Mouse (Mus musculus): ENCODE results near the gene Pnpo. TPM values are rescaled to one million over a fixed set of nuclear protein-coding genes. Genes with fewer than 3 reads are reported as not detected.

Gene Pnpo
- polyA plus RNA-seq, 1 experiment from 2014 or later = 32.0 TPM

- 92% methylated on average over 12 of the region's 12 CpGs for WGBS
- Histone ChIP-seq H3K36me3 (replicated peaks) (peaks cover 81% of the 10 kb centered on the region), H3K27ac (replicated peaks) (peak overlapping the region; percentile 78)
Observed at GRCm38 (mm10) chr11:96908594-96908993, 35.2 kb downstream of the Pnpo start.

GRCm38 (mm10) chr11:96906431-96907161 lies 37.2 kb downstream of the Pnpo start:
- no peaks in the 10 kb centered on the region for H3K9me3 ChIP-seq
- no peak for DNase-seq (ENCODE audit: low spot score)
- no peaks in the 10 kb centered on the region for H3K27me3 ChIP-seq (replicated peaks; ENCODE audit: low read depth, poor library complexity, severe bottlenecking)
- peak overlapping the region; percentile 78 for H3K27ac ChIP-seq (replicated peaks)
- no peak overlapping the region for H3K4me3 ChIP-seq
- peaks cover 85% of the 10 kb centered on the region for H3K4me1 ChIP-seq
- peaks cover 61% of the 10 kb centered on the region for H3K36me3 ChIP-seq (replicated peaks)
- 71% methylated on average over 15 of the region's 15 CpGs for WGBS

More at GRCm38 (mm10) chr11:96908594-96908993, 35.2 kb downstream of the Pnpo start:
- no peak overlapping the region for H3K4me3 ChIP-seq
- DNase-seq (ENCODE audit: low spot score) = no peak
- H3K27me3 ChIP-seq (replicated peaks; ENCODE audit: low read depth, poor library complexity, severe bottlenecking) = no peaks in the 10 kb centered on the region
- H3K4me1 ChIP-seq = peaks cover 65% of the 10 kb centered on the region
- no peaks in the 10 kb centered on the region for H3K9me3 ChIP-seq

GRCm38 (mm10) chr11:96902639-96903635 lies 40.8 kb downstream of the Pnpo start:
- H3K4me1 ChIP-seq = peaks cover 91% of the 10 kb centered on the region
- H3K9me3 ChIP-seq = no peaks in the 10 kb centered on the region
- H3K27me3 ChIP-seq (replicated peaks; ENCODE audit: low read depth, poor library complexity, severe bottlenecking) = no peaks in the 10 kb centered on the region
- H3K36me3 ChIP-seq (replicated peaks) = peaks cover 25% of the 10 kb centered on the region
- peak overlapping the region; percentile 81 for H3K27ac ChIP-seq (replicated peaks)
- 17% methylated on average over 16 of the region's 16 CpGs for WGBS
- DNase-seq (ENCODE audit: low spot score) = peak; percentile 52
- H3K4me3 ChIP-seq = peak overlapping the region; percentile 21

- DNase-seq (ENCODE audit: low spot score) = no peak
- WGBS = 72% methylated on average over 9 of the region's 9 CpGs
- peak overlapping the region; percentile 13; the same call in 1 of the 2 replicates for H3K4me3 ChIP-seq
- peaks cover 91% of the 10 kb centered on the region for H3K4me1 ChIP-seq
- H3K27ac ChIP-seq (replicated peaks) = peak overlapping the region; percentile 87
- no peaks in the 10 kb centered on the region for H3K27me3 ChIP-seq (replicated peaks; ENCODE audit: low read depth, poor library complexity, severe bottlenecking)
- H3K36me3 ChIP-seq (replicated peaks) = peaks cover 9% of the 10 kb centered on the region
- no peaks in the 10 kb centered on the region for H3K9me3 ChIP-seq
Observed at GRCm38 (mm10) chr11:96901332-96901731, 42.5 kb downstream of the Pnpo start.

GRCm38 (mm10) chr11:96899449-96900306 lies 44.1 kb downstream of the Pnpo start:
- no peaks in the 10 kb centered on the region for H3K9me3 ChIP-seq
- H3K4me3 ChIP-seq = peak overlapping the region; percentile 44
- H3K27me3 ChIP-seq (replicated peaks; ENCODE audit: low read depth, poor library complexity, severe bottlenecking) = no peaks in the 10 kb centered on the region
- 25% methylated on average over 13 of the region's 13 CpGs for WGBS
- DNase-seq (ENCODE audit: low spot score) = peak; percentile 88
- peak overlapping the region; percentile 87 for H3K27ac ChIP-seq (replicated peaks)
- peaks cover 79% of the 10 kb centered on the region for H3K4me1 ChIP-seq
- no peaks in the 10 kb centered on the region for H3K36me3 ChIP-seq (replicated peaks)

GRCm38 (mm10) chr11:96895886-96896285 lies 47.9 kb downstream of the Pnpo start:
- Histone ChIP-seq H3K36me3 (replicated peaks) (no peaks in the 10 kb centered on the region), H3K9me3 (no peaks in the 10 kb centered on the region), H3K27me3 (replicated peaks; ENCODE audit: low read depth, poor library complexity, severe bottlenecking) (no peaks in the 10 kb centered on the region), H3K4me1 (peaks cover 71% of the 10 kb centered on the region), H3K27ac (replicated peaks) (peak overlapping the region; percentile 80; the same call in 1 of the 2 replicates), H3K4me3 (no peak overlapping the region)
- WGBS = 85% methylated on average over 4 of the region's 4 CpGs
- no peak for DNase-seq (ENCODE audit: low spot score)

GRCm38 (mm10) chr11:96893203-96893842 lies 50.5 kb downstream of the Pnpo start:
- Histone ChIP-seq H3K4me1 (peaks cover 53% of the 10 kb centered on the region), H3K4me3 (no peak overlapping the region), H3K27ac (replicated peaks) (peak overlapping the region; percentile 84), H3K27me3 (replicated peaks; ENCODE audit: low read depth, poor library complexity, severe bottlenecking) (no peaks in the 10 kb centered on the region), H3K9me3 (no peaks in the 10 kb centered on the region), H3K36me3 (replicated peaks) (no peaks in the 10 kb centered on the region)
- 61% methylated on average over 11 of the region's 11 CpGs for WGBS
- no peak for DNase-seq (ENCODE audit: low spot score)

- Histone ChIP-seq H3K9me3 (no peaks in the 10 kb centered on the region), H3K4me1 (peaks cover 45% of the 10 kb centered on the region), H3K27ac (replicated peaks) (peak overlapping the region; percentile 84), H3K27me3 (replicated peaks; ENCODE audit: low read depth, poor library complexity, severe bottlenecking) (no peaks in the 10 kb centered on the region), H3K4me3 (peak overlapping the region; percentile 16; the same call in 1 of the 2 replicates), H3K36me3 (replicated peaks) (no peaks in the 10 kb centered on the region)
- DNase-seq (ENCODE audit: low spot score) = peak; percentile 61
- WGBS = 19% methylated on average over 14 of the region's 14 CpGs
Observed at GRCm38 (mm10) chr11:96891784-96892527, 51.8 kb downstream of the Pnpo start.

Other genes with a start within 250 kb of the Pnpo start
- gene Snx11, start 166.4 kb downstream of the Pnpo start, polyA plus RNA-seq (2016; fragmentation: Nextera tagmentation; extraction: Ambion mirVana) = 22.4 and 25.5 TPM in 2 replicates
- 201 and 213 TPM in 2 replicates for gene Cbx1, start 154.9 kb downstream of the Pnpo start, polyA plus RNA-seq (2016; fragmentation: Nextera tagmentation; extraction: Ambion mirVana)
- gene Nfe2l1, start 114.0 kb downstream of the Pnpo start, polyA plus RNA-seq (2016; fragmentation: Nextera tagmentation; extraction: Ambion mirVana) = 65.4 and 69.9 TPM in 2 replicates
- 36.2 and 37.4 TPM in 2 replicates for gene Copz2, start 94.1 kb downstream of the Pnpo start, polyA plus RNA-seq (2016; fragmentation: Nextera tagmentation; extraction: Ambion mirVana)
- gene Cdk5rap3, start 27.5 kb downstream of the Pnpo start, polyA plus RNA-seq (2016; fragmentation: Nextera tagmentation; extraction: Ambion mirVana) = 90.1 and 99.9 TPM in 2 replicates
- gene Prr15l, start 15.9 kb downstream of the Pnpo start, polyA plus RNA-seq (2016; fragmentation: Nextera tagmentation; extraction: Ambion mirVana) = 1.1 and 2.3 TPM in 2 replicates
- gene Sp2, start 39.0 kb upstream of the Pnpo start, polyA plus RNA-seq (2016; fragmentation: Nextera tagmentation; extraction: Ambion mirVana) = 27.9 and 30.3 TPM in 2 replicates
- 4.4 and 7.4 TPM in 2 replicates for gene Sp6, start 69.4 kb upstream of the Pnpo start, polyA plus RNA-seq (2016; fragmentation: Nextera tagmentation; extraction: Ambion mirVana)
- gene Scrn2, start 86.0 kb upstream of the Pnpo start, polyA plus RNA-seq (2016; fragmentation: Nextera tagmentation; extraction: Ambion mirVana) = 43.5 and 43.8 TPM in 2 replicates
- gene Lrrc46, start 97.4 kb upstream of the Pnpo start, polyA plus RNA-seq (2016; fragmentation: Nextera tagmentation; extraction: Ambion mirVana) = 1.2 TPM in 2 replicates
- 86.6 and 89.9 TPM in 2 replicates for gene Mrpl10, start 97.6 kb upstream of the Pnpo start, polyA plus RNA-seq (2016; fragmentation: Nextera tagmentation; extraction: Ambion mirVana)
- gene Osbpl7, start 106.6 kb upstream of the Pnpo start, polyA plus RNA-seq (2016; fragmentation: Nextera tagmentation; extraction: Ambion mirVana) = 9.7 and 10.0 TPM in 2 replicates
- gene Tbx21, start 171.3 kb upstream of the Pnpo start, polyA plus RNA-seq (2016; fragmentation: Nextera tagmentation; extraction: Ambion mirVana) = 0.11 and 0.17 TPM in 2 replicates
- gene Tbkbp1, start 207.5 kb upstream of the Pnpo start, polyA plus RNA-seq (2016; fragmentation: Nextera tagmentation; extraction: Ambion mirVana) = 4.7 and 5.1 TPM in 2 replicates
- gene Kpnb1, start 243.9 kb upstream of the Pnpo start, polyA plus RNA-seq (2016; fragmentation: Nextera tagmentation; extraction: Ambion mirVana) = 85.5 and 85.9 TPM in 2 replicates

All from embryonic facial prominence, embryonic 10.5 days (tissue).